Mouse (Mus musculus) right cerebral cortex, adult 2 months (tissue): ENCODE results near the gene Tecpr2.
A peak's percentile ranks its signal among the peaks of the same experiment; 100 is the strongest.
"Not testable (repeated sequence)": the region's sequence is repeated elsewhere in the genome, so short reads cannot be mapped to it uniquely, and the experiment has no call there.

ENCODE experiments used
- DNase-seq, 2 experiments: peaks; one replicate each; pipeline ENCODE4 v3.0.0; 2021 to 2022; ENCODE audit warnings: low spot score in 2 of 2

Tecpr2 gene

GRCm38 (mm10) chr12:110889036-110890020 is at the start of gene Tecpr2, which contains the start of gene Cinp:
Gene Tecpr2, plus strand, starts transcription at chr12:110889264.
Gene Cinp, minus strand, starts transcription at chr12:110889145.
- peak; percentile 97 to 98 for DNase-seq

- DNase-seq = peak; percentile 94 to 98
Observed at GRCm38 (mm10) chr12:110840348-110841198, 48.5 kb upstream of the Tecpr2 start, which contains the start of gene Mok. Gene Mok, minus strand, starts transcription at chr12:110840939.

GRCm38 (mm10) chr12:110841731-110842493 is 47.2 kb upstream of the Tecpr2 start:
- no peak for DNase-seq

GRCm38 (mm10) chr12:110843194-110844048 is 45.6 kb upstream of the Tecpr2 start:
- DNase-seq = peak; percentile 86 to 89

- peak; percentile 33 to 50 for DNase-seq
Observed at GRCm38 (mm10) chr12:110844227-110845130, 44.6 kb upstream of the Tecpr2 start.

GRCm38 (mm10) chr12:110845131-110845880 is 43.8 kb upstream of the Tecpr2 start:
- peak; percentile 81 to 83 for DNase-seq

- no peak for DNase-seq
Observed at GRCm38 (mm10) chr12:110846191-110846765, 42.8 kb upstream of the Tecpr2 start.

GRCm38 (mm10) chr12:110850010-110850928 is 38.8 kb upstream of the Tecpr2 start, which contains the start of gene Zfp839:
Gene Zfp839, plus strand, starts transcription at chr12:110850253.
- peak; percentile 90 for DNase-seq

- no peak for DNase-seq
Observed at GRCm38 (mm10) chr12:110850929-110851256, 38.2 kb upstream of the Tecpr2 start.

- DNase-seq = no peak
Observed at GRCm38 (mm10) chr12:110851414-110851813, 37.6 kb upstream of the Tecpr2 start.

GRCm38 (mm10) chr12:110851923-110852322 is 37.1 kb upstream of the Tecpr2 start:
- DNase-seq = no peak

GRCm38 (mm10) chr12:110854786-110855737 is 34.0 kb upstream of the Tecpr2 start:
- DNase-seq = no peak

- DNase-seq = no peak
Observed at GRCm38 (mm10) chr12:110857196-110857595, 31.9 kb upstream of the Tecpr2 start.

GRCm38 (mm10) chr12:110858681-110859080 is 30.4 kb upstream of the Tecpr2 start:
- DNase-seq = not testable (repeated sequence)

- no peak for DNase-seq
Observed at GRCm38 (mm10) chr12:110860293-110860692, 28.8 kb upstream of the Tecpr2 start.

- peak in 1 of 2 experiments; percentile 32 for DNase-seq
Observed at GRCm38 (mm10) chr12:110861256-110861655, 27.8 kb upstream of the Tecpr2 start.
